Mouse (Mus musculus) midbrain, embryonic 11.5 days (tissue): ENCODE results near the gene Usp6nl. TPM values are rescaled to one million over a fixed set of nuclear protein-coding genes. Genes with fewer than 3 reads are reported as not detected.

Experiments
- ATAC-seq: fragments of 200-750 bp; cut with Nextera tagmentation; 2 replicates; pipeline ENCODE4 v1.8.0; 2017; ENCODE audit warnings: moderate TSS enrichment, moderate library complexity; ENCODE audit not compliant: low FRiP score
- DNase-seq: peaks from one replicate; pipeline ENCODE4 v3.0.0; 2015; ENCODE audit warnings: low spot score; ENCODE audit errors: missing footprints
- H3K27ac ChIP-seq: fragments of 300-500 bp; sonication (generic); 2 replicates; pipeline ENCODE4 v1.5.1; 2014; ENCODE audit warnings: low read depth, low read length
- H3K27me3 ChIP-seq: fragments of 300-500 bp; sonication (generic); 2 replicates; pipeline ENCODE4 v1.6.1; 2014; ENCODE audit warnings: mild to moderate bottlenecking, low read length, moderate library complexity, mixed read lengths; ENCODE audit not compliant: control insufficient read depth, insufficient read depth
- H3K36me3 ChIP-seq: fragments of 300-500 bp; sonication (generic); 2 replicates; pipeline ENCODE4 v1.6.1; 2014; ENCODE audit warnings: mild to moderate bottlenecking, low read length, moderate library complexity, mixed read lengths; ENCODE audit not compliant: control insufficient read depth, insufficient read depth
- H3K4me1 ChIP-seq: fragments of 300-500 bp; sonication (generic); 2 replicates; pipeline ENCODE4 v1.6.1; 2014; ENCODE audit warnings: low read length; ENCODE audit not compliant: control insufficient read depth, insufficient read depth
- H3K4me2 ChIP-seq: fragments of 300-500 bp; sonication (generic); 2 replicates; pipeline ENCODE4 v1.6.1; 2014; ENCODE audit warnings: mild to moderate bottlenecking, moderate library complexity
- H3K4me3 ChIP-seq: fragments of 300-500 bp; sonication (generic); 2 replicates; pipeline ENCODE4 v1.5.1; 2014; ENCODE audit warnings: low read depth, low read length
- H3K9ac ChIP-seq: fragments of 300-500 bp; sonication (generic); 2 replicates; pipeline ENCODE4 v1.6.1; 2014; ENCODE audit warnings: low read length
- H3K9me3 ChIP-seq: fragments of 300-500 bp; sonication (generic); 2 replicates; pipeline ENCODE4 v1.6.1; 2016; ENCODE audit warnings: low read length; ENCODE audit not compliant: control insufficient read depth
- WGBS: fragments of 180-500 bp; shearing (Covaris S2); extraction: QIAGEN DNeasy Blood & Tissue Kit; methylation state at CpG from one replicate; pipeline ENCODE4 v1.1.7; 2014; 5-methylcytosine and 5-hydroxymethylcytosine counted together
- polyA plus RNA-seq: library from polyadenylated mRNA; unstranded; fragments of >200 nt; fragmentation: Nextera tagmentation; extraction: Ambion mirVana; gene quantifications from 2 replicates; pipeline ENCODE4 v1.2.1, GENCODE M21; 2014

Usp6nl gene
- polyA plus RNA-seq, 1 experiment from 2014 or later = 18.2 TPM

DNA sequence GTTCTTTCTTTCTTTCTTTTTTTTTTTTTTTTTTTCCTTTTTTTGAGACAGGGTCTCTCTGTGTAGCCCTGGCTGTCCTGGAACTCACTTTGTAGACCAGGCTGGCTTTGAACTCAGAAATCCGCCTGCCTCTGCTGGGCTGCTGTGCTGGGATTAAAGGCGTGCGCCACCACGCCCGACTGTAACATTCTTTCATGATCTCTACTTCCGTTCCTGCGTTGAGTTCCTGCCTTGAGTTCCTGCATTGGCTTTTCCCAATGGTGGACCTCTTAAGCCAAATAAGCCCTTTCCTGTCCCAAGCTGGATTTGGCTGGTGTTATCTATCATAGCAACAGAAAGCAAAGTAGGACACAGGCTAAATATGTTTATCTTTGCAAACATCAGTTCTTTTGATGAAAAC lies 34.8 kb downstream of the Usp6nl start:
- Histone ChIP-seq H3K9ac (no peak overlapping the region), H3K4me1 (peaks cover 4% of the 10 kb centered on the region), H3K9me3 (no peaks in the 10 kb centered on the region), H3K27ac (no peak overlapping the region), H3K4me3 (no peak overlapping the region), H3K36me3 (no peaks in the 10 kb centered on the region), H3K4me2 (no peak overlapping the region), H3K27me3 (no peaks in the 10 kb centered on the region)
- 97% methylated on average over 7 of the region's 7 CpGs for WGBS
- DNase-seq (no peak), ATAC-seq (no peak)

DNA sequence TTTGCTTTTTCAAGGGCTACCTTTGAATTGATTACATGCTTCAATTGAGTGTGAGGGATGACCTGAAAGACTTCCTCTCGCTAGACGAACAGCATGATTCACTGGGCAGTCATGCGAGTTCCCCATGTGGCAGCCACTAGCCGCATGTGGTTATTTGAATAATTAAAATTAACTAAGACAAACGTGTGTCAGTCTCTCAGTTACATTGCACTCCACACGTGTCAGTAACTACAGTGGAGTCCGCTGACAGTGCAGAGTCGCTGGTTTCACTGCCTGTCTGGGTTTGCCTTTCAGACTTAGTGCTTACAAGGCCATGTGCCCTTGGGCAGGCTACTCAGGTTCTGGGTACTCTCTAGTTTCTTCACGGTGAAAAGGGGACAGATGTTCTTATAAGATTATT lies 37.2 kb downstream of the Usp6nl start:
- WGBS = 59% methylated on average over 9 of the region's 9 CpGs
- Histone ChIP-seq H3K9ac (no peak overlapping the region), H3K4me1 (peaks cover 2% of the 10 kb centered on the region), H3K27ac (no peak overlapping the region), H3K4me2 (no peak overlapping the region), H3K27me3 (no peaks in the 10 kb centered on the region), H3K9me3 (no peaks in the 10 kb centered on the region), H3K36me3 (no peaks in the 10 kb centered on the region), H3K4me3 (no peak overlapping the region)
- no peak for DNase-seq
- no peak; the same call in 1 of the 2 replicates for ATAC-seq

DNA sequence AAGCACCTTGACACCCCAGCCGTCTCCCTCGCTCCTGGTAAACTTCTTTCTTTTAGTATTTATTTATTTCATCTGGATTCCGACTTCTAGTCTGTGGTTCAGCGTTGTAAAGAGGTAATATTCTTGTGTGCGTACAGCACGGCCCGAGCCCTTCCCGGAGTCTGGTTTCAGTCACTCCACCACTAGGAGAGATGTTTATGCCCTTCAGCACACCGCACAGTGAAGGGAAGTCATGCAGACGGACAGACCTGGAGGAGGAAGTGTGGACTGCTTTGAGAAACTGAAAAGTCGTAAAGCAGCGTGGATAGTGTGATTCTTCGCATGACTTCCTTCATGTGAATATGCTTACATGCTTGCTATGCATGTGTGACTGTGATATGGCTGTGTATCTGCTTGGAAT lies 40.7 kb downstream of the Usp6nl start:
- Histone ChIP-seq H3K4me2 (no peak overlapping the region), H3K36me3 (no peaks in the 10 kb centered on the region), H3K4me3 (no peak overlapping the region), H3K4me1 (peaks cover 2% of the 10 kb centered on the region), H3K9ac (no peak overlapping the region), H3K27ac (no peak overlapping the region), H3K27me3 (no peaks in the 10 kb centered on the region), H3K9me3 (no peaks in the 10 kb centered on the region)
- DNase-seq (no peak), ATAC-seq (no peak)
- 84% methylated on average over 13 of the region's 13 CpGs for WGBS

DNA sequence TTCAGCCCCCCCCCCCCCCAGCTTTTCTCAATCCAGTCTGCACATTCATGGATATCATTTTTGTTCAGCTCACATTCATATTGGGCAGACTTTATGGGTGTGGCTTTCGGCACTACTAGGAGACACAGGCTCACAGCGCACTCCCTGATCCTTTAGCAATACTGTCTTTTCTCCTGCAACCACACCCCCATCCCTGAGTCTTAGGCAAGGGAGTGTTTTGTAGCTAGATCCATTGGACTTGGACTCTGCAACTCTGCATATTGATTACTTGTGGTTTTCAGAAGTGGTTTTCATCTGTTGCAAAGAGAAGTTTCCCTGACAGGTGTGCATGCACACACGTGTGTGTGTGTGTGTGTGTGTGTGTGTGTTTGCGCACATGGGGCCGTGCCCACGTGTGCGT lies 41.5 kb downstream of the Usp6nl start:
- peaks cover 2% of the 10 kb centered on the region for H3K4me1 ChIP-seq
- no peak overlapping the region for H3K9ac ChIP-seq
- no peaks in the 10 kb centered on the region for H3K36me3 ChIP-seq
- H3K27me3 ChIP-seq = no peaks in the 10 kb centered on the region
- no peak for DNase-seq
- 95% methylated on average over 7 of the region's 7 CpGs for WGBS
- no peaks in the 10 kb centered on the region for H3K9me3 ChIP-seq
- no peak overlapping the region for H3K4me3 ChIP-seq
- no peak overlapping the region for H3K4me2 ChIP-seq
- no peak for ATAC-seq
- no peak overlapping the region for H3K27ac ChIP-seq

DNA sequence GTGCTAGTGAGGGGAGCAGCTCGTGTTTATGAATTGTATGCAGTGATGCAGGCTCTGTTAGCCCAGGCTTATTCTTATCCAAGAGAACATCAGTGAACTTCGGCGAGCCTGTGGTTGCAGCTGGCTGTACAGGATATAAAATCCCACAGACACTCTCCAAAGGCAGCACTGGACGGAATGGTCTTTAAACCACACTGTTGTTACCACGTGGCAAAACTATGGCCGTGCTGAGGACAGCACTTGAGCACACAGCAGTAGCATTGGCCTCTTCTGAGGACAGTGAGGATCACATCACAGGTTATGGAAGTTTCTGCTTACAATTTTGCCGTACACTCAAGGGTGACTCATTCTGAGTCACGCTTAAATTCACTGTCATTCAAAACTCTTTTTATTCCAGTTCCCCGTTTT lies 44.1 kb downstream of the Usp6nl start:
- ATAC-seq (no peak), DNase-seq (no peak)
- Histone ChIP-seq H3K4me3 (no peak overlapping the region), H3K9ac (no peak overlapping the region), H3K27ac (no peak overlapping the region), H3K9me3 (no peaks in the 10 kb centered on the region), H3K4me1 (no peaks in the 10 kb centered on the region; the same call in 1 of the 2 replicates), H3K36me3 (no peaks in the 10 kb centered on the region), H3K4me2 (no peak overlapping the region), H3K27me3 (no peaks in the 10 kb centered on the region)
- 88% methylated on average over 9 of the region's 9 CpGs for WGBS

DNA sequence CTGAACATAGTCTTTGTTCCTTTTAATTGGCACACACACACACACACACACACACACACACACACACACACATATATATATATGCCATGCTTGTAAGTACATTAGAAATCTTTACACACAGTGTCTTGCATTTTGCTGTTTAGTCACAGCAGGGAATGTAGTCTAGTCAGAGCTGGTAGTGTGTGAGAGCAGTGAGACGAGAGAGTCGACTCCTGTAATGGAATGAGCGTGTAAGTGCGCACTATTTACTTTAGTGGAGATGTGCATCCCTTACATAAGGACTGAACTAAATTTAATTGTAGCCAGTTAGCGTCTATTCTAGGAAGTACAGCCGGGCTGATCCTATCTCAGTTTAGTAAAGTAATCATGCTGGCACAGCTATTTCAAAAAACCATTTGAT lies 44.5 kb downstream of the Usp6nl start:
- WGBS = 93% methylated on average over 6 of the region's 6 CpGs
- H3K9ac ChIP-seq = no peak overlapping the region
- no peak overlapping the region for H3K4me3 ChIP-seq
- ATAC-seq (no peak), DNase-seq (no peak)
- no peaks in the 10 kb centered on the region for H3K27me3 ChIP-seq
- no peak overlapping the region for H3K4me2 ChIP-seq
- no peaks in the 10 kb centered on the region for H3K4me1 ChIP-seq
- H3K9me3 ChIP-seq = no peaks in the 10 kb centered on the region
- no peaks in the 10 kb centered on the region for H3K36me3 ChIP-seq
- H3K27ac ChIP-seq = no peak overlapping the region

DNA sequence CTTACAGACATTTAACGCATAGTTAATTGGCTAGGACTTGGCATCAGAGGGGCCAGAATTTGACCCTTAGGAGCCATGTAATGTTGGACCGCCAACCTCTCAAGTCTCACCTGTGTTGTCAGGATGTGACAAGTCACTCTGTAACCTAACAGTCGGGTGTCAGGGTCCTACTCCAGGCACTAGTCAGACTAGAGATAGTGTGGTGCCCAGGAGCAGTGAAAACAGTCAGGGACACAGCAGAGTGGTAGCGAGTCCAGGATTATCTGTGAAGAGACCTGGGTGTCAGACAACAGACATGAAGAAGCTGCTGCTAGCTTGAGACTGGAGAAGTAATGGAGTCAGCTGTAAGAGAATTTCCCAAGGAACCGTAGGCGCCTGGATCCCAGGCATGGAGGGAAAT lies 45.0 kb downstream of the Usp6nl start:
- H3K27ac ChIP-seq = no peak overlapping the region
- no peak overlapping the region for H3K9ac ChIP-seq
- H3K4me1 ChIP-seq = no peaks in the 10 kb centered on the region
- H3K4me3 ChIP-seq = no peak overlapping the region
- H3K27me3 ChIP-seq = no peaks in the 10 kb centered on the region
- ATAC-seq = no peak
- H3K36me3 ChIP-seq = no peaks in the 10 kb centered on the region
- H3K9me3 ChIP-seq = no peaks in the 10 kb centered on the region
- 93% methylated on average over 6 of the region's 6 CpGs for WGBS
- no peak overlapping the region for H3K4me2 ChIP-seq
- DNase-seq = no peak

DNA sequence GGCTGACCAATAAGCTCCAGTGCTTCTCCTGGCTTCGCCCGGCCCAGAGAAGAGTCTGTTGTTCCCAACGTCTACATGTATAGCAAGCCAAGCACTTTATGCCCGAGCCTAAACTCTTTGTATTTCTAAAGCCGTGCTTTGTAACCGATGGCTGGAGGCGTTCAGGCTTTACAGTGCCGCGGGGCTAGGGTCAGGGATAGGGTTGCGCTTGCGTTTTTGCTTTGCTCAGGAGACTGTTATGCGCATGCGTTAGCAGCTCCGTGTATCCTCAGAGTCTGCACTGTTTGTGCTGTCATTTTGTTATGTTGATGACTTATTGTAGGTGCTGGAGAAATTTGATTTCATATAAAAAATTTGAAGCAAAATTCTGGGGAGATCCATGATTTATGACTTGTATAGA lies 51.7 kb downstream of the Usp6nl start:
- Histone ChIP-seq H3K9me3 (no peaks in the 10 kb centered on the region), H3K27me3 (no peaks in the 10 kb centered on the region), H3K4me1 (no peaks in the 10 kb centered on the region; the same call in 1 of the 2 replicates), H3K4me3 (no peak overlapping the region), H3K9ac (no peak overlapping the region), H3K36me3 (no peaks in the 10 kb centered on the region), H3K4me2 (no peak overlapping the region), H3K27ac (no peak overlapping the region)
- DNase-seq (no peak), ATAC-seq (no peak)
- 69% methylated on average over 14 of the region's 14 CpGs for WGBS

DNA sequence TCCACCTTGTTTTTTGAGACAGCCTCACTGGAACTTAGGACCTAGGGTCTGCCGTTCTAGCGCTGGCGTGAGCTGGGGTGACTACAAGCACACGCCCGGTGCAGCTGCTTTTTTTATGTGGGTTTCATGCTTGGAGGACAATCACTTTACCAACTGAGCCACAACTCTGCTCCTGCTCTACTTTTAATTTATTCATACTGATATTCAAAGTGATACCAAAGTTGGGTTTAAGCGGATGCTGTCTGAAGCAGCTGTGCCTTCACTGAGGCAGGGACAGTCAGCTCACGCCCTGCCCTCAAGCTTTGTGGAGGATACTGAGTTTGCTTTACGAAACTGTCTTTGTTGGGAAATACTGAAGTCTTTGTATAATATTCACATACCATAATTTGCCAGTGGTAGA lies 53.6 kb downstream of the Usp6nl start:
- 93% methylated on average over 8 of the region's 8 CpGs for WGBS
- no peaks in the 10 kb centered on the region for H3K36me3 ChIP-seq
- no peaks in the 10 kb centered on the region for H3K27me3 ChIP-seq
- H3K9me3 ChIP-seq = no peaks in the 10 kb centered on the region
- H3K4me3 ChIP-seq = no peak overlapping the region
- H3K4me1 ChIP-seq = no peaks in the 10 kb centered on the region; the same call in 1 of the 2 replicates
- ATAC-seq (no peak), DNase-seq (no peak)
- no peak overlapping the region for H3K27ac ChIP-seq
- H3K4me2 ChIP-seq = no peak overlapping the region
- no peak overlapping the region for H3K9ac ChIP-seq

DNA sequence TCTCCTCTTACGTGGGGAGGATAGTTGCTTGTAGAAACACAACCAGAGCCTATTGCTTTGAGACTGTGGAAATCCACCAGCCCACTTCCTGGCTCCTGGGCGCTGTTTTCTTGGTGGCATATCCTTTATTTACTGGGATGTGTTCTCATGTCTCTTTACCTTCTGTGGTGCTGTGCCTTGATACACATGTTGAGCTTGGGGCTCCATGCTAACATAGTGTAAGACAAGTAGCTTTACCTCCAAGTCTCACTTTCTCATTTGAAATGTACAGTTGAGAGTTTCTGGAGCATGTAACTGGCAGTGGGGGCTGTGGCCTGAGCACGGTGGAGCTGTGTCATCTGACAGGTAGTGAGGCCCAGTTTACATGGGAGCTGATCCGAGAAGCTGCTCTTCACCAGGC lies 54.5 kb downstream of the Usp6nl start:
- no peaks in the 10 kb centered on the region for H3K27me3 ChIP-seq
- ATAC-seq = no peak
- no peak for DNase-seq
- no peaks in the 10 kb centered on the region for H3K9me3 ChIP-seq
- H3K4me2 ChIP-seq = no peak overlapping the region
- H3K4me3 ChIP-seq = no peak overlapping the region
- H3K9ac ChIP-seq = no peak overlapping the region
- H3K36me3 ChIP-seq = no peaks in the 10 kb centered on the region
- 91% methylated on average over 4 of the region's 4 CpGs for WGBS
- no peak overlapping the region for H3K27ac ChIP-seq
- no peaks in the 10 kb centered on the region; the same call in 1 of the 2 replicates for H3K4me1 ChIP-seq
